Mouse (Mus musculus) olfactory bulb, adult 2 months (tissue): ENCODE data around the gene Pcf11.

ENCODE experiments used
- CTCF ChIP-seq: fragments of 200-500 bp; IDR thresholded peaks from 2 replicates; pipeline ENCODE4 v1.5.1; 2012; ENCODE audit warnings: low read depth, mild to moderate bottlenecking, low read length, moderate library complexity; ENCODE audit not compliant: insufficient read depth
- POLR2A ChIP-seq: fragments of 200-500 bp; IDR thresholded peaks from 2 replicates; pipeline ENCODE4 v1.6.1; 2012; ENCODE audit warnings: mild to moderate bottlenecking, low read depth, low read length, moderate library complexity; ENCODE audit not compliant: insufficient read depth

DNA sequence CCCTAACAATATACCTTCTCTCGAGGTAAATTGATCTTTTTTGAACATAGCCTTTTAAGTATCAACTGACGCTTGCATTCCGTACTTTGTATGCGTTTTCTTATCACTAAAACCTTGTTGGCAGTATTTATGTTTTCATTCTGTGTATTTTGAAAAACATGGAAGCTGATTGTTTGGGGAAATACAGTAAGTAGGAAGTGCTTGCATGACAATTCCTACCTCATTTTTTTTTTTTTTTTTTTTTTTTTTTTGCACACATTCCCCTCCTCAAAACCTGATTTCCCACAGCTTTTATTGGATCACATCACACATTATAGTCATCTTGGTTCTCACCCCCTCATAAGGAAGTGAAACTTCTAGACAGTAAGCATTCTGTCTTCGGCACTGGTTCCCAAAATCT is 31.7 kb downstream of the Pcf11 start:
- TF ChIP-seq CTCF: no peak
- no peak for TF ChIP-seq POLR2A
